Mouse (Mus musculus): ENCODE data around the gene Plekho1. TPM values are rescaled to one million over a fixed set of nuclear protein-coding genes. Genes with fewer than 3 reads are reported as not detected.

Plekho1 gene
- polyA plus RNA-seq, 1 experiment from 2014 or later = 77.0 TPM

- Histone ChIP-seq H3K27ac (0 out of 2 replicates have a peak overlapping the region, but pooled peaks have one; percentile 27), H3K4me1 (replicated peaks) (peaks cover 34% of the 10 kb centered on the region), H3K9ac (replicated peaks) (peak overlapping the region; percentile 10; the same call in 1 of the 2 replicates), H3K36me3 (peaks cover 7% of the 10 kb centered on the region), H3K4me3 (replicated peaks) (no peak overlapping the region), H3K9me3 (no peaks in the 10 kb centered on the region), H3K27me3 (no peaks in the 10 kb centered on the region), H3K4me2 (replicated peaks) (no peak overlapping the region)
- ATAC-seq = no peak
- WGBS = 73% methylated on average over 9 of the region's 9 CpGs
Observed at GRCm38 (mm10) chr3:96000921-96001501, 5.2 kb upstream of the Plekho1 start.

DNA sequence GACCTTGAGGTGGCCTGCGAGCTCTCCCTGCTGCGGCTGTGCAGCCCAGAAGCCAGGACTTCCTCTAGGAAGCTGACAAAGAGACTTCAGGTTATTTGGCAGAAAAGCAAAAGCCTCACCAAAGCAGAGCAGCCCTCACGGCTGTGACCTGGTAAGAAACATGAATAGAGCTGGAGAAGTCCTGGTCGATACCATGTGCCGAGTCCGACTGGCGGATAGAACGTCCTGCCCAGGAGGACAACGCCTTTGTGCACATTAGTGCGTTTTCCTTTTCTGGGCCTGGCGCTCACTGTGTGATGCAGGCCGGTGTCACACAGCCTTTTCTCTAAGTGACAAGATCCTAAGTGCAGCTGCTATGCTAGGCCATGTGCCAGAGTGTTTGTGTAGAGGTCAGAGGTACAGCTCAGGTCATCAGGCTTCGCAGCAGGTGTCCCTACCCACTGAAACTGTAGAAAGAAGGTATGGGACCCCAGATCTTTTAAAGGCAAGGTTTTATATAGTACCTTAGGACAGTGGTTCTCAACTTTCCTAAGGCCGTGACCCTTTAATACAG lies 4.4 kb upstream of the Plekho1 start:
- H3K27me3 ChIP-seq = no peaks in the 10 kb centered on the region
- H3K27ac ChIP-seq = no peak overlapping the region; the same call in 1 of the 2 replicates
- H3K9me3 ChIP-seq = no peaks in the 10 kb centered on the region
- H3K4me1 ChIP-seq (replicated peaks) = peaks cover 34% of the 10 kb centered on the region
- no peak overlapping the region for H3K9ac ChIP-seq (replicated peaks)
- no peak overlapping the region for H3K4me2 ChIP-seq (replicated peaks)
- peaks cover 7% of the 10 kb centered on the region for H3K36me3 ChIP-seq
- WGBS = 86% methylated on average over 14 of the region's 14 CpGs
- ATAC-seq = no peak
- no peak overlapping the region for H3K4me3 ChIP-seq (replicated peaks)

- WGBS = 95% methylated on average over 12 of the region's 12 CpGs
- H3K9me3 ChIP-seq = no peaks in the 10 kb centered on the region
- ATAC-seq = no peak
Observed at GRCm38 (mm10) chr3:95999308-96000079, 3.7 kb upstream of the Plekho1 start.

DNA sequence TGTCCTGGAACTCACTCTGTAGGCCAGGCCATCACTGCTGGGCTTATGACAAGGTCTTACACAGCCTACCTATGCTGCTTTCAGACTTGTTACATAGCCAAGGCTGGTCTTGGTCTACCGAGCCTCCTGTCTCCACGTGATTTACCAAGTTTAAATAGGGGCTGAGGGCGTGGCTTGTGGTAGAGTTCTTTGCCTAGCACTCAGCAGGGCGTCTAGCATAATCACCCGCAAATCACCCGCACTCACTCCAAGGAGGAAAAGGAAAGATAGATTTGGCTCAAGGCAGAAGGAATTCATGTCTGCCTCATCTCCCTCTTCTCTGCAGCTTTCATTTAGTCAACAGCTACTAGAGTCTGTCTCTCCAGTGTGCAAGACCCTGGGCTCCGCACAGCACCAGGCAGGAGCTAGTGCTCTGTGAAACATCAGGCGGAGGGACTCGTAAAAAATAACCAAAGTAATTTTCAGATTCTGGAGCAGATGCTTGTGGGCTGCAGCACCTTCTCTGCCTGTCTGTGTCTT lies 1.5 kb upstream of the Plekho1 start:
- WGBS = 23% methylated on average over 9 of the region's 9 CpGs
- Histone ChIP-seq H3K4me1 (replicated peaks) (peaks cover 56% of the 10 kb centered on the region), H3K27me3 (no peaks in the 10 kb centered on the region), H3K4me2 (replicated peaks) (peak overlapping the region; percentile 88), H3K4me3 (replicated peaks) (peak overlapping the region; percentile 86), H3K9me3 (no peaks in the 10 kb centered on the region), H3K36me3 (peaks cover 11% of the 10 kb centered on the region), H3K9ac (replicated peaks) (peak overlapping the region; percentile 89), H3K27ac (no peak overlapping the region)
- 0 out of 2 replicates have a peak, but pooled peaks have one; percentile 28 for ATAC-seq

More at GRCm38 (mm10) chr3:95999308-96000079, 3.7 kb upstream of the Plekho1 start:
- Histone ChIP-seq H3K4me2 (replicated peaks) (no peak overlapping the region), H3K27ac (no peak overlapping the region; the same call in 1 of the 2 replicates), H3K9ac (replicated peaks) (no peak overlapping the region), H3K36me3 (peaks cover 7% of the 10 kb centered on the region), H3K27me3 (no peaks in the 10 kb centered on the region), H3K4me1 (replicated peaks) (peaks cover 34% of the 10 kb centered on the region), H3K4me3 (replicated peaks) (no peak overlapping the region)

GRCm38 (mm10) chr3:95996451-95997073 lies 761 bp upstream of the Plekho1 start:
- Histone ChIP-seq H3K9me3 (no peaks in the 10 kb centered on the region), H3K4me1 (replicated peaks) (peaks cover 61% of the 10 kb centered on the region)

GRCm38 (mm10) chr3:95994975-95995801 lies 613 bp downstream of the Plekho1 start:
- peak overlapping the region; percentile 86 for H3K4me3 ChIP-seq (replicated peaks)
- ATAC-seq = peak; percentile 77
- H3K9ac ChIP-seq (replicated peaks) = peak overlapping the region; percentile 89
- peaks cover 61% of the 10 kb centered on the region for H3K4me1 ChIP-seq (replicated peaks)
- WGBS = 0% methylated on average over 51 of the region's 51 CpGs
- no peaks in the 10 kb centered on the region for H3K9me3 ChIP-seq
- H3K27me3 ChIP-seq = no peaks in the 10 kb centered on the region
- peak overlapping the region; percentile 99 for H3K27ac ChIP-seq
- peak overlapping the region; percentile 88 for H3K4me2 ChIP-seq (replicated peaks)
- H3K36me3 ChIP-seq = peaks cover 30% of the 10 kb centered on the region

More at GRCm38 (mm10) chr3:95996451-95997073, 761 bp upstream of the Plekho1 start:
- H3K4me3 ChIP-seq (replicated peaks) = peak overlapping the region; percentile 86
- ATAC-seq = no peak
- 10% methylated on average over 6 of the region's 6 CpGs for WGBS
- H3K27ac ChIP-seq = peak overlapping the region; percentile 99
- peak overlapping the region; percentile 89 for H3K9ac ChIP-seq (replicated peaks)
- peaks cover 18% of the 10 kb centered on the region for H3K36me3 ChIP-seq
- H3K27me3 ChIP-seq = no peaks in the 10 kb centered on the region
- peak overlapping the region; percentile 88 for H3K4me2 ChIP-seq (replicated peaks)

DNA sequence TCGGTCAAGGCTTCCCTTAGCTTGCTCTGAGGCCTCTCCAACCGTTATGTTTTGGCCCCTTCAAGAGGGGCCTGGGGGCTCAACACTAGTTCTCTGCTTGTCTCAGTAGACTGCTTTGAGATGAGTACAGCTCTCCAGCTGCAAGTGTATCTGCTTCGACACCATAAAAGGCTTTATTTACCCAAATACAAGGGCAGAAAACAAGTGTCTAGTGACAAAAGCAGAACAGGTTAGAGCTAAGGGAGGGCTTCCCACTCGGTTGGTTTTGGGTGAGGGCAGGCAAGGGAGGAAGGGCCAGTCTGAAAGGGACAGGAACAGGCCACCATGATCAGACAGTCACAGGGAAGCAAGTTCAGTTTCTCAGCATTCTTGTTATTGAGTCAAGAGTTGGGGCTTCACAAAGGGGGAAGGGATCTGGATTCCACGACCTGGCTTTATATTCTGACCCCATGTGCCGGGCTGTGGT lies 1.4 kb downstream of the Plekho1 start:
- H3K9me3 ChIP-seq = no peaks in the 10 kb centered on the region
- H3K27me3 ChIP-seq = no peaks in the 10 kb centered on the region
- H3K27ac ChIP-seq = peak overlapping the region; percentile 99
- H3K4me2 ChIP-seq (replicated peaks) = peak overlapping the region; percentile 88
- peaks cover 59% of the 10 kb centered on the region for H3K4me1 ChIP-seq (replicated peaks)
- peaks cover 32% of the 10 kb centered on the region for H3K36me3 ChIP-seq
- peak overlapping the region; percentile 86 for H3K4me3 ChIP-seq (replicated peaks)
- peak overlapping the region; percentile 89 for H3K9ac ChIP-seq (replicated peaks)
- 5% methylated on average over 6 of the region's 6 CpGs for WGBS
- ATAC-seq = no peak

GRCm38 (mm10) chr3:95993881-95994280 lies 1.9 kb downstream of the Plekho1 start:
- peaks cover 38% of the 10 kb centered on the region for H3K36me3 ChIP-seq
- peaks cover 58% of the 10 kb centered on the region for H3K4me1 ChIP-seq (replicated peaks)
- no peak for ATAC-seq

DNA sequence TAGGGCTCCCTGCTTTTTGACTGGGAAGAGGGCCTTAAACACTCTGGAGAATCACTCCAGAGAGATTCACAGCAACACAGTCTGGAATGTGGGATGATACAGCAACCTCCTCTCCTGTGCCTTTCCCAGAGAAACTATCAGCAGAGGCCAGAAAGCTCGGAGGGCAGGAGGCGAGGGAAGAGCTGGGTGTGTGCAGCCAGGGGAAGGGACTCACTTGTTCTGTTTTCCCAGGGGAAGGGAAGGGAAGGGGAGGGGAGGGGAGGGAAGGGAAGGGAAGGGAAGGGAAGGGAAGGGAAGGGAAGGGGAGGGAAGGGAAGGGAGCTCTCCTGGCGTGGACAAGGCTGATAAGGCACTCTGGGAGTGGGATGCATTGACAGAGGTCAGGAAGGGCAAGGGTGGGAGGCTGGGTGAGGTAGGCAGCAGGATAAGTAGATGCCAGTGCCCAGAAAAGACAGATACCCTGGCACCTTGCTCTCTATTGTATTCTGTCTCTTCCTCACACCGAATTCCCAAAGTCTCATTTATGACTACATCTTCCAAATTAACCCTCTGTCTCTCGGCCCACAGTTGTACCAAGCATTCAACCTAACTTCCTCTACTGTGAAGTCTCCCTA lies 2.7 kb downstream of the Plekho1 start:
- peaks cover 54% of the 10 kb centered on the region for H3K4me1 ChIP-seq (replicated peaks)
- peak overlapping the region; percentile 86 for H3K4me3 ChIP-seq (replicated peaks)
- no peaks in the 10 kb centered on the region for H3K27me3 ChIP-seq
- 56% methylated on average over 5 of the region's 5 CpGs for WGBS
- no peak for ATAC-seq
- H3K4me2 ChIP-seq (replicated peaks) = peak overlapping the region; percentile 88
- H3K27ac ChIP-seq = peak overlapping the region; percentile 99
- H3K36me3 ChIP-seq = peaks cover 46% of the 10 kb centered on the region
- H3K9ac ChIP-seq (replicated peaks) = peak overlapping the region; percentile 89
- H3K9me3 ChIP-seq = no peaks in the 10 kb centered on the region

More at GRCm38 (mm10) chr3:95993881-95994280, 1.9 kb downstream of the Plekho1 start:
- peak overlapping the region; percentile 99 for H3K27ac ChIP-seq
- H3K27me3 ChIP-seq = no peaks in the 10 kb centered on the region
- peak overlapping the region; percentile 89 for H3K9ac ChIP-seq (replicated peaks)
- WGBS = 26% methylated on average over 4 of the region's 4 CpGs
- peak overlapping the region; percentile 88 for H3K4me2 ChIP-seq (replicated peaks)
- H3K9me3 ChIP-seq = no peaks in the 10 kb centered on the region
- peak overlapping the region; percentile 86 for H3K4me3 ChIP-seq (replicated peaks)

- H3K36me3 ChIP-seq = peaks cover 55% of the 10 kb centered on the region
- H3K4me1 ChIP-seq (replicated peaks) = peaks cover 53% of the 10 kb centered on the region
- no peak overlapping the region for H3K9ac ChIP-seq (replicated peaks)
- H3K4me2 ChIP-seq (replicated peaks) = no peak overlapping the region
- no peak for ATAC-seq
- no peaks in the 10 kb centered on the region for H3K27me3 ChIP-seq
- 92% methylated on average over 12 of the region's 12 CpGs for WGBS
- no peak overlapping the region for H3K27ac ChIP-seq
- H3K9me3 ChIP-seq = no peaks in the 10 kb centered on the region
- H3K4me3 ChIP-seq (replicated peaks) = no peak overlapping the region
Observed at GRCm38 (mm10) chr3:95990413-95990941, 5.3 kb downstream of the Plekho1 start.
